Mouse (Mus musculus) layer of hippocampus, adult 2 months (tissue): Measurements from ENCODE around the gene Tfap2a. TPM values are rescaled to one million over a fixed set of nuclear protein-coding genes. Genes with fewer than 3 reads are reported as not detected.

ENCODE experiments used
- DNase-seq, 2 experiments: peaks; one replicate each; pipeline ENCODE4 v3.0.0; 2022; ENCODE audit warnings: low spot score in 2 of 2
- H3K27ac ChIP-seq: fragments of 200-600 bp; 2 replicates; pipeline ENCODE4 v1.8.1; 2022
- H3K4me3 ChIP-seq: fragments of 200-600 bp; 2 replicates; pipeline ENCODE4 v1.8.1; 2022; ENCODE audit warnings: mild to moderate bottlenecking
- CTCF ChIP-seq: fragments of 200-600 bp; conservative IDR thresholded peaks from 2 replicates; pipeline ENCODE4 v1.8.1; 2022; ENCODE audit warnings: antibody characterized with exemption, mild to moderate bottlenecking, moderate library complexity
- total RNA-seq, 2 experiments: library from RNA; stranded (reverse); gene quantifications; 2 replicates each; pipeline ENCODE4 v1.2.3; 2021

Gene Tfap2a
- total RNA-seq, 2 experiments from 2014 or later = 0.23 to 0.47 TPM

DNA sequence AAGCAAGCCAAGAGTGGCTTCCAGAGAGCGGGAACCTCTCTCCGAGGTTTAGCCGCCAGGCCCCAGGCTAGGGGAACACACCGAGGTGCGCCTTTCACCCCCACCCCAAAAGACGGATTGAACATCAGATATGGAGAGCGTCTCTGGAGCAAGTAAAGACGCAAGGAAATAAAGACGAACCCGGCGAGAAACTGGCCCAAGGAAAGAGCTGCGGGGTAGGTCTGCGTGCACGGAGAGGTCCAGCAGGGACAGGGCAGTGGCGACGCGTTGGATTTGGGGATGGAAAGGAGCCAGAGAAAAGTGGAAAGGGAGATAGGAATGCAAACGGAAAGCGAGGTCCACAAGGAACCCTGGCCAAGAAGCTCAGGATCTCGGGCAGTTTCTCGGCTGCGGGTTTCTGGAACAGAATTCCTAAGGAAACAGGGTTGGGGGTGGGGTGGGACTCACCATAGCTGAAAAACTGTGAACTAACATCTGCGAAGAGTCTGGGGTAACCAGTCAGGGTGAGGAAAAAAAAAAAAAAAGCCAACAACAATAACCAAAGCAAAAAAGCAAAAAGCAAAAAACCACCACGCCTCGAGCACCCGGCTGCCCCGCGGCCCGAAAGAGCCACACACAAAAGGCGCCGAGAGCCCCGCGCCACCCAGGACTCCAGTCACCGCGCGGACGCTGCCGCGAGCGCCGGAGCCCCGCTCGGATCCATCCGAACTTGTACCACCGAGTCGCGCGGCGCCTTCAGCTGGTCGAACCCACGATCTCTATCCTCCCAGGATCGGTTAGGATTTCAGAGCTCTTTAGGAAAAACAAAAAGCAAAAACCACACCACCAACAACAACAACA lies 8.4 kb downstream of the Tfap2a start:
- DNase-seq = no peak
- no peak for TF ChIP-seq CTCF
- H3K4me3 ChIP-seq = peak overlapping the region; percentile 22; the same call in 1 of the 2 replicates
- no peak overlapping the region for H3K27ac ChIP-seq

DNA sequence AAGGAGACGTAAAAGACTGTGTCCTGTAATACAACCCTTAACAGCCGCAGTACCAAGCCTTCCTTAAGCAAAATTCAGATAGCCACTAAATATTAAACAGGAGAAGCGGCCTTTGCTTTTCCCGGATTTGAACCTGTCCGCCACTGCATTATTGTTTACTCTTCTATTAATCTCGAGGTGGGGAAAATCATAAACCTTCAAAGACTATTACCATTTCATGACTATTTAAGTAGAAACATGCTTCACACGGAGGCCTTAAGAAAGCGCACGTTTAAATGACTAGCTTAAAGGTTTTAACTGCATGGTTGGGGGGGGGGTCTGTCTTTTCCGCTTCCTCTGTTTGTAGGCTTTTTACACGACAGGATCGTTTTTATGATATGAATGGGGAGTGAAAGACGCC lies 9.1 kb downstream of the Tfap2a start:
- H3K27ac ChIP-seq = no peak overlapping the region
- DNase-seq = no peak
- no peak for TF ChIP-seq CTCF
- H3K4me3 ChIP-seq = no peak overlapping the region

DNA sequence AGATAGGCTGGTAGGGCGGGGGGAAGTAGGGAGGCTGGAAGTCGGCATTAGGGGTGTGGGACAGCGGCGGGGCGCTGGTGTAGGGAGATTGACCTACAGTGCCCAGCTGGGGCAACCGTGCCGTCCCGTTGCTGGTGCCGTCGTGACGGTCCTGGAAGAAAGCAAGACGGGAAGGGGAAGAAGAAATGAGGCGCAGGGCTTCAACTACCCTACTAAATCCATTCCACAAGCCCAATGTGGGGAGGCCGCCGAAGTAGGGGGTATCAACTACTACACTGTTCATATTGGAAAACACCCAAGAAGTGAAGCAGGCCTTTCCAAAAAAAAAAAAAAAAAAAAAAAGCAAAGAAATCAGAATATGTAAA lies 9.6 kb downstream of the Tfap2a start:
- H3K4me3 ChIP-seq = no peak overlapping the region
- H3K27ac ChIP-seq = no peak overlapping the region

DNA sequence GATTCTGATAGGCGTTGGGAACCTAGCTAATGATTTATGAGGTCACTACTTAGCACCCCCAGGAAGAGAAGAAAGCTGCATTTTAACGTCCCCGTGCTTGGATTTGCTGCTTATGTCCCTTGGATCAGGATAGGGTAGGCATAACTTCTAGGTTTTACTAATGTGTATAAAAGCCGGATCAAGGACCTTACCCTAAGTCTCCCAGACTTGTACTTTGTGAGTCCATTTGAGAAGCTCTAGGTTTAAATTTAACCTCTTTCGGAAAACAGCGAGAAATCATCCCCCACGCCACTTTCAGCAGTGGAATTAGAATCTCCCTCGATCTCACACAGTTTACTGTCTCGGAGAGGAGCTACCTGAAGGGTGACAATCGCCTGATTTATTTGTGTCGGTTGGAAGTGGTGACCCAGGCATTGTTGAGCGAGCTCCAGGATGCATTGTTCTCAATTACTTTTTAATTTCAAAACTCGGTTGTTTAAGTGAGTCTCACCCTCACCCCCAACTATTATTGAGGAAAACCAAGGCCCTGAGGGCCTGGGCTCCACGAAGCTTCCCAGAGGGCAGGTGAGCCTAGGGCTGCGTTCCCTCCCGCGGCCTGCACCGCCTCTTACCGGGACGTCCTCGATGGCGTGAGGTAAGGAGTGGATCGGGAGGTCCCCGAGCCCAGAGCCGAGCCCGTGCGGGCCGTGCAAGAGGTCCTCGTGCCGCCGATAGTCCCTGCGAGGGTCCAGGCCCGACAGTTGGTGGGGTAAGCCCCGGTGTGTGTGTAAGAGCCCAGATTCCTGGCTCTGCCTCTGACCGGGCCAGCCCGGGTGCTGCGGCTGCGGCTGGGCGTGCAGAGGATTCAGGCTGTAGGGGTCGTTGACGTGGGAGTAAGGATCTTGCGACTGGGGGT lies 10.2 kb downstream of the Tfap2a start:
- TF ChIP-seq CTCF = no peak
- no peak overlapping the region for H3K27ac ChIP-seq
- H3K4me3 ChIP-seq = no peak overlapping the region

More for the DNA sequence above, 9.6 kb downstream of the Tfap2a start:
- DNase-seq = no peak
- no peak for TF ChIP-seq CTCF

DNA sequence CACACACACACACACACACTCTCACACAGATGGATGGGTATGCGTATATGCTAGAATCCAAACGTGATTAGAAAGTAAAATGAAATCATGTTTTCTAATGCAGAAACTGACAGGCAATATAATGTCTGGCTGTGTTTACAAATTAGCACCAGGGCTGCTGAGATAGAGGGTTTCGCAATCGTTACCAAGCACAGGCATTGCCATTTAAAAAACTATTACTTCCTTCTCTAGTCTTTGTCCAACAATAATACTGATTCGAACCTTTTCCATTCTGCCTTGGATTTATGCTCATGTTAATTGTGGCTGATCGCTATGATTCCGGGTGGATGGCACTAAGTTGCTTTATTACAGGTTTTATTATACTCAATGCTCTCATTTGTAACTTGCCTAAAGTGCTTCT lies 12.3 kb downstream of the Tfap2a start:
- Histone ChIP-seq H3K27ac (no peak overlapping the region), H3K4me3 (no peak overlapping the region)
- TF ChIP-seq CTCF = no peak
- no peak for DNase-seq

More for the DNA sequence above, 10.2 kb downstream of the Tfap2a start:
- no peak for DNase-seq

DNA sequence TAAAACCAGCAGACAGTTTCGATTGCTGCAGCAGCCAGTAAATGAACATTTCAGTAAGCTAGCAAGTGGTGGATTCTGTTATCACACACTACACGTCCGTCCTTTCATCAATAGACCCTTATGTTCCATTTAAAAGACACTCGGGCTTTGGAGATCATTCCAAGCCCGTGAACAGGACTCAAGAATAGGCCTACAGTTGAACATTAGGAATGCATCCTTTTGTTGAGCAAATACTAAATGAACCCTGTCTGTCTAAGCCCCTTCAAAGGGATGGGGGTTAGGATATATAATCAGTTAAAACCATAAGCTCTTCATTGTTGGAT lies 14.6 kb downstream of the Tfap2a start:
- H3K4me3 ChIP-seq = peak overlapping the region; percentile 57

DNA sequence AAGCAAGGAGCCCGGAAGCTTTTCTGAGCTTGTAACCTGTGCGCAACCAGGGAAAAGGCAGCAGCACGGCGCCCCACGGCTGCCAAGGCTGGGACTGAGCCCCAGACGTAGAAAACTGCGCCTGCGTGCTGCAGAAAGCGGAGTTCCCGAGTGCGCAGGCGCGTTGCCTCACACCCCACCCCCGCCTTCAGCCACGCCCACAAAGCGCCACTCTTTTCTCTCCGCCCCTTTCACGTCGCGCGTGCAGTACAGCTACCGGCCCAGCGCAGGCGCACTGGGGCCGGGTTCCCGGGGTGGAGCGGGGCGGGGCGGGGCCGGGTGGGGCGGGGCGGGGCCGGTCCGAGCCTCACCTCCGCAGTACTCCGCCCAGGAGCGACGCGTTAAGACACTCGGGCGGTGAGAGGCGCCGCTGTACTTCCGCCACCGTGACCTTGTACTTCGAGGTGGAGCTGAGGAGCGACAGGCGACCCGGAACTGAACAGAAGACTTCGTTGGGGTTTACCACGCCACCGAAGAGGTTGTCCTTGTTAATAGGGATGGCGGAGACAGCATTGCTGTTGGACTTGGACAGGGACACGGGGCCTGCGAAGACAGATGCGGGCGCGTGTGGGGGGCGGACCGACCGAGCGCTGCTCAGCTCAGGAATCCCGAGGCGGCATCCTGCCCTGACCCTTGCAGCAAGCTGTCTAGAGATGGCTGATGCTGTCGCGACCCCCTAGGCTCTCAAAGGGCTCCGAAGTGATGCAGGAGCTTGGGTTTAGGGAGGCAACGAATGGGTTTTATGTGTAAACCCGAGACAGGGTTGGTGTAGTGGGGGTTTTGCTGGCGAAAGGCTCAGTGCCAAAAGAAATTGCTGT lies 15.2 kb downstream of the Tfap2a start:
- peak; percentile 65 for TF ChIP-seq CTCF
- Histone ChIP-seq H3K27ac (no peak overlapping the region), H3K4me3 (peak overlapping the region; percentile 57)
- peak; percentile 54 to 72 for DNase-seq

More for the DNA sequence above, 14.6 kb downstream of the Tfap2a start:
- no peak overlapping the region for H3K27ac ChIP-seq
- TF ChIP-seq CTCF = no peak
- DNase-seq = no peak

DNA sequence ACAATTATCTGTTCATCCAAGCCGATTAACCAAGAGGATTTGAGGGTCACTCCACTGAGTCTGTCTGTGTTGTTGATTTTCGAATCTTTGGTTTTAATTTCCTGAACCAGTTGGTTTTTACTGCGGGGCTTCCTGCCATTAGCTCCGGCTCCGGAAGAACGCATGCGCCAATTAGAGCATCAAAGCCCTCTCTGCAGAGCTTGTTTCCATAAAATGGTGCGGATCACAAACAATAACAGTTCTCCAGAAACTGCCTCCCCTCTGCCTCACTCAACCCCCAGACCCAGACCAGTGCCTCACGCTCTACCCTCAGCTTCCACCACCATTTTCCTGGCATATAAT lies 18.5 kb downstream of the Tfap2a start:
- no peak overlapping the region for H3K27ac ChIP-seq
- DNase-seq = no peak
- no peak overlapping the region for H3K4me3 ChIP-seq
- no peak for TF ChIP-seq CTCF

DNA sequence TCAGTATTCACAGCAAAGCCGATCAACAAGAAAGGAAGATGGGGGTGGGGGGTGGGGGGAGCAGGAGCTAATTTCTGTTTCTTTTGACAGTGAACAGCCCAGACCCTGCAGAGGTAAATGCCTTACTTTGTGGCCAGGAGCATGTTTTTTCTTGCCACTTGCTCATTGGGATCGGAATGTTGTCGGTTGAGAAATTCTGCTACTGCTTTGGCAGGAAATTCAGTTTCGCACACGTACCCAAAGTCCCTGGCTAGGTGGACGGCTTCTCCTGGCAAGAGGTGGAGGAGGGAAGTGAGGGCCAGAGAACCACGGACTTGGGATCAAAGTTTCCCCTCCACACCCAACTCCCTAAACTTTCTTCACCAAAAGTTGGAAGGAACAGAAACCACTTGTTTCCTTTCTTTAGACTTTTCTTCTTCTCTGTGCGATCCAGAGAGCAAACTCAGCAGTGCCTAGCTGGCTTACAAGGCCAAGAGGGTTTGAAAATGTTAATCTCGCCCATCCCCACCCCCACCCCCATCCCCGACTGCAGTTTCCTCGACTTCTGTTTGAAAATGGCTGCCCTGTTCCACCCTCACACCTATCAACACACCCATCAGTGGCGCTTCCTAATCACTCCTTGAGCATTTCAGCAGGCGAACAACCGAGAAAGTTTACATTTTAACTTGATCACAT lies 19.0 kb downstream of the Tfap2a start:
- no peak for DNase-seq
- no peak overlapping the region for H3K4me3 ChIP-seq
- H3K27ac ChIP-seq = no peak overlapping the region
- TF ChIP-seq CTCF = no peak

DNA sequence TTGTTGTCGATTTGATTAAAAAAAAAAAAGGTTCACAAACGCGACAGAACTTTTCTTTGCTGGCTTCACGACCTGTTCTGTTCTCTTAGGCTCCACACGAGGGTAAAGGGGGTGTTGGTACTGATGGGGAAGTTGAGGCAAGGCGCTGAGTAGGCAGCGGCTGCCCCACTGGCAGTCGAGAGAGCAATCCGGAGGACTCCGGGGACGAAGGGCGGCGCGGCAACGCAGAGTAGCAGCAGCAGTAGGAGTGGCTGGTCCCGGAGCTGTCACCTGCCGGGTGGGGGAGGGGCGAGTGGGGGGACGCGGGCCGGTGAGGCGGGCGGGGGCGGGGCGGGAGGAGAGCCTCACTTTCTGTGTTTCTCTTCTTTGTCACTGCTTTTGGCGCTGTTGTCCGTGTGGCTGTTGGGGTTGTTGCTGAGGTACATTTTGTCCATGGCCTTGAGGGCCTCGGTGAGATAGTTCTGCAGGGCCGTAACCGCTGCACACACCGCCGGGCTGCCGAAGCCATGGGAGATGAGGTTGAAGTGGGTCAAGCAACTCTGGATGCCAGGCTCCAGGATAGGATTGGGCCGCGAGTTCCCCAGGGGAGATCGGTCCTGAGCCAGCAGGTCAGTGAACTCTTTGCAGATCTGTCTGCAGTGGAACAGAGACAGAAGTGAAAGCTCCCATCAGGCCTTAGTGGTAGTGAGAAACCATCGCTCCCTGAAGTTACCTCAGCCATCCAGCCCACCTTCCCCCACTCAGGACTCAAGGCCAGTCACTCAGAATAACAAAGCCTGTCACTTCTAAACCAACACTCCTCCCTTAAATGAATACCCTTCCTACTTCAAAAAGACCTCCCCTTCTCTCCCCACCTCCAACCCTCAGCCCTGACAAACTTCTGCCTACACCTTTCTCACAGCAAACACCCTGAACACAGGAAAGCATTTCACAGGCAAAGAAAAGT lies 21.1 kb downstream of the Tfap2a start:
- no peak for DNase-seq
- no peak for TF ChIP-seq CTCF
- H3K4me3 ChIP-seq = no peak overlapping the region
- no peak overlapping the region for H3K27ac ChIP-seq

DNA sequence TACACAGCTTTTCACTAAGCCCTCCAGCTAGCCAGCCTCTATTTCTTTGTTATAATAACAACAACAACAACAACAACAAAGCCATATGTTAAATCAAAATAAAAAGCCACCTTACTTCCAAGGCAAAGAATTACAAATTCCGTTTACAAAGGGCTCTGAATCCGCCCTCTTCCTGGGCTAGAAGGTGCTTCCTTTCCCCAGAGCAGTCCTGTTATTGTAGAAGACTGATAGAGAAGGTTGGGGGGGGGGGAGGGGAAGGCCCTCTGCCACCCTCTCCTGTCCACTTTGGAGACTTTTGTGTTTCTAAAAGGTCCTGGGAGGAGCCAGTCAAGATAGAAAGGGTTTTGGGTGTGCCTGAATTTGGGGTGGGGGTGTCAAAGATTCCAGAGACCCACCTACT lies 23.6 kb downstream of the Tfap2a start:
- no peak overlapping the region for H3K4me3 ChIP-seq
- no peak overlapping the region for H3K27ac ChIP-seq
- no peak for TF ChIP-seq CTCF
- DNase-seq = no peak
